Mouse (Mus musculus) granulocyte monocyte progenitor cell, adult 5-6 weeks (primary cell): ENCODE data around the gene Gm45717. TPM values are rescaled to one million over a fixed set of nuclear protein-coding genes. Genes with fewer than 3 reads are reported as not detected.
"Not testable (repeated sequence)": the region's sequence is repeated elsewhere in the genome, so short reads cannot be mapped to it uniquely, and the experiment has no call there.

Experiments
- ATAC-seq: replicated peaks from 2 replicates; pipeline ENCODE4 v1.8.0; 2016; ENCODE audit warnings: mild to moderate bottlenecking, moderate TSS enrichment, inconsistent platforms; ENCODE audit not compliant: poor library complexity, severe bottlenecking
- total RNA-seq, 2 experiments: library from RNA; stranded (forward) in 1 of 2; stranded (reverse) in 1 of 2; fragments of 200-712, 200-1000 nt in 1 of 2; fragments of >200 nt in 1 of 2; fragmentation: Nextera tagmentation in 1 of 2; gene quantifications; 2 replicates each; pipeline ENCODE4 v1.2.3; 2014 to 2017

The Gm45717 gene
- total RNA-seq, 2 experiments from 2014 or later: not detected

- ATAC-seq: peak; percentile 45; the same call in 1 of the 2 replicates
Measured at GRCm38 (mm10) chr7:140970931-140971330, 15.2 kb upstream of the Gm45717 start.

- ATAC-seq: not testable (repeated sequence)
Measured at GRCm38 (mm10) chr7:140968710-140969109, 13.0 kb upstream of the Gm45717 start.

GRCm38 (mm10) chr7:140967862-140968591 is 12.3 kb upstream of the Gm45717 start:
- ATAC-seq: peak; percentile 77

GRCm38 (mm10) chr7:140966921-140967320 is 11.2 kb upstream of the Gm45717 start, which contains the start of gene Ifitm1:
Ifitm1 (plus strand) TSS chr7:140967221.
- no peak for ATAC-seq

GRCm38 (mm10) chr7:140962733-140963132 is 7.0 kb upstream of the Gm45717 start:
- no peak for ATAC-seq

GRCm38 (mm10) chr7:140961416-140961815 is 5.7 kb upstream of the Gm45717 start:
- ATAC-seq: no peak

GRCm38 (mm10) chr7:140960026-140960425 is 4.3 kb upstream of the Gm45717 start:
- ATAC-seq: no peak

GRCm38 (mm10) chr7:140959181-140959901 is 3.6 kb upstream of the Gm45717 start:
- 0 out of 2 replicates have a peak, but pooled peaks have one; percentile 20 for ATAC-seq

GRCm38 (mm10) chr7:140956556-140956869 is 776 bp upstream of the Gm45717 start:
- no peak for ATAC-seq

- ATAC-seq: no peak
Measured at GRCm38 (mm10) chr7:140955342-140955741, 395 bp downstream of the Gm45717 start.

- ATAC-seq: no peak
Measured at GRCm38 (mm10) chr7:140954733-140955071, 1.0 kb downstream of the Gm45717 start.

GRCm38 (mm10) chr7:140953800-140954732 is 1.7 kb downstream of the Gm45717 start:
- peak; percentile 54 for ATAC-seq

- no peak for ATAC-seq
Measured at GRCm38 (mm10) chr7:140953133-140953532, 2.6 kb downstream of the Gm45717 start.

- ATAC-seq: no peak
Measured at GRCm38 (mm10) chr7:140952441-140952840, 3.3 kb downstream of the Gm45717 start.

GRCm38 (mm10) chr7:140951765-140952164 is 4.0 kb downstream of the Gm45717 start:
- no peak for ATAC-seq

- ATAC-seq: no peak
Measured at GRCm38 (mm10) chr7:140951051-140951450, 4.7 kb downstream of the Gm45717 start.

GRCm38 (mm10) chr7:140949824-140950530 is 5.8 kb downstream of the Gm45717 start, which contains the start of gene Ifitm5:
Ifitm5 (minus strand) TSS chr7:140950291.
- no peak for ATAC-seq

- ATAC-seq: no peak
Measured at GRCm38 (mm10) chr7:140949255-140949654, 6.5 kb downstream of the Gm45717 start.

- ATAC-seq: no peak
Measured at GRCm38 (mm10) chr7:140948161-140948560, 7.6 kb downstream of the Gm45717 start.

GRCm38 (mm10) chr7:140946980-140947379 is 8.8 kb downstream of the Gm45717 start:
- ATAC-seq: peak; percentile 77
